Mouse (Mus musculus): ENCODE measurements around the gene Clip4.
A peak's percentile ranks its signal among the peaks of the same experiment; 100 is the strongest.

The Clip4 gene

DNA sequence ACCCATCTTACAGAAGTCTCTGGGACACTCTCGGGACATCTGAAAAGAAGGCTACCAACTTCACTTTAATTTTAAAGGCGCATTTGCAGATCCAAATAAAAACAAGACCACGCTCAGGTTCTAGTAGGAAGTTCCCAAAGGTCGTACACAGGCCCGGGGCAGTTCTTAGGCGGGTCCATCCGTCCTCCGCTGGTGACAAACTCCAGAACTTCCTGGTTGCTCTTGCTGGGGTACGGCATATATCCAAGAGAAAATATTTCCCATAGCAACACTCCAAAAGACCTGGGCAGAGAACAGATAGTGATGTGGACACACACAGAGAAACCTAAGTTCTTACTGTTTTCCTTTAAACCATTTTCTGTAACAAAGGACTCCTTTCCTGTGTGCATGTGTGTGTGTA lies 106.5 kb downstream of the Clip4 start:
- DNase-seq = no peak

GRCm38 (mm10) chr17:71875492-71875891 lies 107.2 kb downstream of the Clip4 start:
- DNase-seq = no peak

- no peak for DNase-seq
These were observed 113.1 kb downstream of the Clip4 start for GRCm38 (mm10) chr17:71881369-71881768.

DNA sequence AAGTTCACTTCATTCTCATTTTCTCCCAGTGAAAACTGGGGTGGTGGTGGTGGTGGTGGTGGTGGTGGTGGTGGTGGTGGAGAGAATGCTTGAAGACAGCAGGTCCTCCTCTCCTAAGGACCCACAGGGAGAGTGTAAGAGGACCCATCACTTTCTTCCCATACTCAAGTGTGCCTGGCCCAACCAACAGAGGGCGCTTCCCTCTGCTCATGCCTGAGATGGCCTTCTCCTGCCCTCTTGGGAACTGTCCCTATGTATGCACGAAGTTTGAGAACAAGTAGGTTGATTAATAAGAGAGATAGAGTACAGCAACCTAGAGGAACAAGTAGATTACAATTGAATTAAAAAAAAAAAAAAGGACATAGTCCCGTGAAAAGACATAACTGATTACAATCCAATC lies 140.8 kb downstream of the Clip4 start:
- DNase-seq = peak; percentile 23 to 25

- DNase-seq = no peak
These were observed 144.9 kb downstream of the Clip4 start for GRCm38 (mm10) chr17:71913188-71913587.

All from cerebellum, postnatal 36 days (tissue).